Mouse (Mus musculus) brain, embryonic 14.5 days (tissue): ENCODE data around the gene Tpsb2. TPM values are rescaled to one million over a fixed set of nuclear protein-coding genes. Genes with fewer than 3 reads are reported as not detected.

ENCODE experiments used
- DNase-seq: peaks from one replicate; pipeline ENCODE4 v3.0.0-alpha.2; 2011; ENCODE audit warnings: low read depth
- CTCF ChIP-seq: fragments of 200-500 bp; IDR thresholded peaks from 2 replicates; pipeline ENCODE4 v1.5.1; 2012; ENCODE audit warnings: inconsistent platforms, mild to moderate bottlenecking, moderate library complexity, borderline replicate concordance; ENCODE audit not compliant: insufficient read depth, insufficient read length; ENCODE audit errors: extremely low read depth
- POLR2A ChIP-seq: fragments of 200-500 bp; IDR thresholded peaks from 2 replicates; pipeline ENCODE4 v1.6.1; 2012; ENCODE audit warnings: mild to moderate bottlenecking, inconsistent platforms, borderline replicate concordance; ENCODE audit not compliant: poor library complexity, insufficient read depth, insufficient read length, severe bottlenecking; ENCODE audit errors: extremely low read depth
- polyA plus RNA-seq: library from polyadenylated mRNA; depleted of rRNA; stranded (reverse); fragments of >200 nt; gene quantifications from 2 replicates; pipeline ENCODE4 v1.2.3, GENCODE M21; 2012

Tpsb2 gene
- polyA plus RNA-seq, 1 experiment: 0.62 TPM

GRCm38 (mm10) chr17:25368973-25369372, 2.9 kb downstream of the Tpsb2 start, which contains the start of gene Tpsg1:
Tpsg1 (plus strand) TSS chr17:25369273.
- no peak for TF ChIP-seq CTCF
- no peak for TF ChIP-seq POLR2A
- no peak for DNase-seq

- no peak for TF ChIP-seq POLR2A
- no peak for TF ChIP-seq CTCF
- DNase-seq: no peak
Observed at GRCm38 (mm10) chr17:25372491-25372890, 6.4 kb downstream of the Tpsb2 start.

DNA sequence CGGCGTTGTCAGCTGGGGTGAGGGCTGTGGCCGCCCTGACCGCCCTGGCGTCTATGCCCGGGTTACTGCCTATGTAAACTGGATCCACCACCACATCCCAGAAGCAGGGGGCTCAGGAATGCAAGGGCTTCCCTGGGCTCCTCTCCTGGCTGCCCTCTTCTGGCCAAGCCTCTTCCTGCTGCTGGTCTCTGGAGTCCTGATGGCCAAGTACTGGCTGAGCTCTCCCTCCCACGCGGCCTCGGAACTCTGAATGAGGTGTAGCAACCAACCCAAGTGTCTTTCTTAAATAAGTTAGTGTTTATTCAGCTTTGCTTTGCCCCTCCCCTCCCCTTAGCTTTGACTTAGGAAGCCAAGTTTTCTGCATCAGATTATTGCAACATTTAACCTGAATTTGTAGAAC, 7.9 kb downstream of the Tpsb2 start:
- TF ChIP-seq CTCF (peak; percentile 42; the same call in 1 of the 2 replicates), POLR2A (no peak)
- DNase-seq: peak; percentile 23

GRCm38 (mm10) chr17:25394526-25394925, 28.4 kb downstream of the Tpsb2 start:
- DNase-seq: no peak
- TF ChIP-seq POLR2A (no peak), CTCF (no peak)

- TF ChIP-seq CTCF (peak; percentile 95), POLR2A (no peak)
- DNase-seq: peak; percentile 85
Observed at GRCm38 (mm10) chr17:25397804-25398519, 31.9 kb downstream of the Tpsb2 start.

DNA sequence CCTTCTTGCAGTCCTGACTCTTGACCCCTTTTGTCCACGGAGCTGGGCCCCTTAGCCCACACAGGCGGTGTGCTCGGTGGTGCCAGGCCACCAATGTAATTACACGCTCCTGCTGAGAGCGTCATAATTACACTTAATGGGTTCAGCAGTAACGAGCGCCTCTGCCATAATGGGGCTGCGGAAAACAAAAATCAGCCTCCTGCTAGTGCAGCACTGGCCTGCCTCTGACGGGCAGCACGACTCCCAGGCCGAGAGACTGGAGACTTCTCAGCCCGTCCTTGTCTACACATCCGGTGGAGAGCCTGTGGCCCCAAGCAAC, 32.4 kb downstream of the Tpsb2 start:
- TF ChIP-seq POLR2A: no peak
- peak; percentile 67 for DNase-seq

DNA sequence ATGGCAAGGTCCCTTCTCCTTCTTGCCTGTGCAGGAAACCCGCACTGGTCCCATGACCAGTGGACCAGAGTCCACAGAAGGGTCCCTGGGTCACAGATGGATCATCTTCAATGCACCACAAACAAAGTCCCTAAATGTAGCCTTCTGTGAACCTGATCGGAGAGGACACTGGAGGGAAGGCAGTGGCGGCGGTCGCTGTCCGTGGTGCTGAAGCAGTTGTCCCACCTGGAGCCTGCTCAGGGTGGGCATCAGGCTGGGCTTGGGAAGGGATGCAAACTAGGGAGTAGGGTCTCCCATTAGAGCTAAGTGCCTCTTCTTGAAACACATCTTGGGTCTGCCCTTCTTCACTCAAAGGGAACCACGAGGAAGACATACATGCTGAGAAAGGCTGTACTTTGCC, 34.3 kb downstream of the Tpsb2 start:
- DNase-seq: no peak
- no peak for TF ChIP-seq POLR2A
- no peak for TF ChIP-seq CTCF

DNA sequence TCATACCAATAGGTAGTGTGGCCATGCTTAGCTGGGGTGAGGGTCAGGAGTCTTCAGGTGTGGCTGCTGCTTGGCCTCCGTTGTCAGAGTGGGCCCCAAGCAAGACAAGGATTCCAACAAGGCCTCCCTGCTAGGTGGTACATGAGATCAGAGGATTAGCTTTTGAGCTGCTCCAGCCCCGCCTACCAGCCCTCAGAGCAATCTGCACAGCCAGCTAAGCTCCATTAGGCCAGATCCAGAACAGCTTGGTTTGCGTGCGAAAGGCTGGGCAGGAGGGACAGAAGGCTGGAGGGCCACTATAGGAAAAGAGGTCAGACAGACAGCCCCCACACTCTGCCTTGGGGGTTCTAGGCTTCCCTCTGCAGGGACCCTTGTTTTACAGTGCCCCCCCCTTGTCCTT, 35.4 kb downstream of the Tpsb2 start:
- DNase-seq: no peak
- no peak for TF ChIP-seq POLR2A
- TF ChIP-seq CTCF: no peak

GRCm38 (mm10) chr17:25402224-25402623, 36.1 kb downstream of the Tpsb2 start:
- TF ChIP-seq CTCF (no peak), POLR2A (no peak)
- no peak for DNase-seq

DNA sequence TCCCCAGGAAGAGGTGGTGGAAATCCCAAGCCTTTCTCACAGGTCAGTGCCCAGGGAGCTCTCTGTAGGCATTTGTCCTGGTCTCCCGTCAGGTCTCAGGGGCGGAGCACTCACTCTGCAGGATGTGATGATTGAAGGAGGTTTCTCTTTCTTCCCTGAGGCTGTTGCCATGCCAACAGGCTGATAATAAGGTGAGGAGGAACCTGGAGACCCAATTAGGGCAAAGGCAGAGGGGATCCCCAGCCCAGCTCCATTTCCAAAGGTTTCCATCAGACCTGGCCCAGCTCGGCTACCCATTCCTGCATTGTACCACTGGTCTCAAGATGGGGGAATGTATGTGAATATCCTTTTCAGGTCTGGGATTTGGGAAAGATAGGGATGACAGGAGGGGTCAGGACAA, 38.1 kb downstream of the Tpsb2 start:
- TF ChIP-seq POLR2A (no peak), CTCF (no peak)
- peak; percentile 77 for DNase-seq

GRCm38 (mm10) chr17:25405224-25405895, 39.3 kb downstream of the Tpsb2 start:
- no peak for DNase-seq
- TF ChIP-seq CTCF (no peak), POLR2A (no peak)

- TF ChIP-seq CTCF: peak; percentile 34; the same call in 1 of the 2 replicates
- TF ChIP-seq POLR2A: no peak
- peak; percentile 89 for DNase-seq
Observed at GRCm38 (mm10) chr17:25406011-25406441, 39.9 kb downstream of the Tpsb2 start.
